In the genomic region with DNA sequence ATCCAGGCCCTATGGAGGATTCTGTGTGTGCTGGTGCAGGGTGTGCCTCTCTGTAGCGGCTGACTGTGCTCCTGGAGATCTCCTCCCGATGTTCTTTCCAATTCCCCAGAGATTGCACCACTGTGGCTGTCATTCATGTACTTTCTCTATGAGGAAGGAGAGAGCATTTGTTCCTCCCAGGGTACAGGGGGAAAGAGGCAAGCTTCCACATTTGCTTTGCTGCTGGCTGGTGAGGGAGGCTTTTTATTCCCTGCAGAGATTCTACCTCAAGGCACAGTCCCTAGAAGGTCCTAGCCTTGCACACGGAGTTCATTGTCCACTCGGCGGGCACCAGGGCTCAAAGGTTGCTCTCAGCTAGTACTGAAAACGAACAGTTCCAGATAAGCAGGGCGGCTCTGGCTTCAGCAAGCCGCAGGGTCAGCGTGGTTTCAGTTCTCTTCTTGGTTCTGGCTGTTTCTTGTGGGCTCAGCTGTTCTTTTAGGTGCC, we compare ENCODE assay signal across 8 mouse cellular contexts. TPM values are rescaled to one million over a fixed set of nuclear protein-coding genes. Genes with fewer than 3 reads are reported as not detected.
A peak's percentile ranks its signal among the peaks of the same experiment; 100 is the strongest.
DNase-seq lines count a peak whose midpoint lies in the region; ATAC-seq and TF ChIP-seq lines count a peak whose summit lies in the region.

No protein-coding gene starts in this region.

- peak overlapping the region; percentile 58; the same call in 1 of the 2 replicates for H3K9ac ChIP-seq in heart, embryonic 13.5 days
- H3K9ac ChIP-seq in hindbrain, embryonic 12.5 days: no peak overlapping the region
- no peak overlapping the region for H3K9ac ChIP-seq in hindbrain, embryonic 11.5 days (ENCODE audit: low read depth, low read length)

- no peaks in the 10 kb centered on the region for H3K36me3 ChIP-seq in spleen, adult 2 months (ENCODE audit: control insufficient read depth, insufficient read depth, low read length)
- no peaks in the 10 kb centered on the region for H3K36me3 ChIP-seq in heart, embryonic 13.5 days
- no peaks in the 10 kb centered on the region for H3K36me3 ChIP-seq in hindbrain, embryonic 12.5 days
- no peaks in the 10 kb centered on the region for H3K36me3 ChIP-seq in hindbrain, embryonic 11.5 days (ENCODE audit: control insufficient read depth, insufficient read depth, low read length)

- WGBS in spleen, adult 2 months: 35% methylated on average over 9 of the region's 9 CpGs
- 26% methylated on average over 9 of the region's 9 CpGs for WGBS in heart, embryonic 13.5 days
- 73% methylated on average over 9 of the region's 9 CpGs for WGBS in hindbrain, embryonic 12.5 days
- 77% methylated on average over 9 of the region's 9 CpGs for WGBS in hindbrain, embryonic 11.5 days

- no peaks in the 10 kb centered on the region for H3K9me3 ChIP-seq in heart, embryonic 13.5 days
- no peaks in the 10 kb centered on the region for H3K9me3 ChIP-seq in hindbrain, embryonic 12.5 days (replicated peaks)
- no peaks in the 10 kb centered on the region for H3K9me3 ChIP-seq in hindbrain, embryonic 11.5 days (ENCODE audit: control insufficient read depth, low read length)

- H3K27ac ChIP-seq in spleen, adult 2 months (ENCODE audit: insufficient read depth, low read length): peak overlapping the region; percentile 31; the same call in 1 of the 2 replicates
- H3K27ac ChIP-seq in heart, embryonic 13.5 days (replicated peaks): no peak overlapping the region
- H3K27ac ChIP-seq in hindbrain, embryonic 12.5 days: no peak overlapping the region
- H3K27ac ChIP-seq in hindbrain, embryonic 11.5 days (ENCODE audit: low read depth, low read length): no peak overlapping the region

- peak overlapping the region; percentile 8 for H3K4me2 ChIP-seq in heart, embryonic 13.5 days
- H3K4me2 ChIP-seq in hindbrain, embryonic 12.5 days (replicated peaks): no peak overlapping the region
- H3K4me2 ChIP-seq in hindbrain, embryonic 11.5 days (replicated peaks; ENCODE audit: low read depth, low read length): no peak overlapping the region

- TF ChIP-seq POLR2A in spleen, adult 2 months (IDR thresholded peaks at IDR 0.05; ENCODE audit: low read depth, low read length): no peak

- intact Hi-C loops in left cerebral cortex, postnatal 4 days (cut with DNase I): no loop called here

- no peaks in the 10 kb centered on the region for H3K4me1 ChIP-seq in spleen, adult 2 months (ENCODE audit: control insufficient read depth, insufficient read depth, insufficient read length)
- peaks cover 23% of the 10 kb centered on the region for H3K4me1 ChIP-seq in heart, embryonic 13.5 days
- no peaks in the 10 kb centered on the region for H3K4me1 ChIP-seq in hindbrain, embryonic 12.5 days
- H3K4me1 ChIP-seq in hindbrain, embryonic 11.5 days (replicated peaks; ENCODE audit: control insufficient read depth, insufficient read depth, low read length): no peaks in the 10 kb centered on the region

- no peak for TF ChIP-seq CTCF in spleen, adult 2 months (IDR thresholded peaks at IDR 0.05; ENCODE audit: extremely low read depth, insufficient read depth, insufficient read length, insufficient replicate concordance)

- peak in 1 of 2 experiments; percentile 19 for DNase-seq in spleen, adult 2 months (ENCODE audit: low read depth in 1 of 2, low spot score in 2 of 2)
- DNase-seq in spleen, adult 12 weeks (ENCODE audit: low spot score): no peak
- peak; percentile 35 for DNase-seq in layer of hippocampus, adult 9-11 months
- no peak for DNase-seq in hindbrain, embryonic 11.5 days (ENCODE audit: low spot score)
- no peak for DNase-seq in left cerebral cortex, postnatal 4 days

- no peaks in the 10 kb centered on the region for H3K27me3 ChIP-seq in spleen, adult 2 months (ENCODE audit: control insufficient read depth, insufficient read depth, low read length)
- H3K27me3 ChIP-seq in heart, embryonic 13.5 days (replicated peaks): no peaks in the 10 kb centered on the region
- H3K27me3 ChIP-seq in hindbrain, embryonic 12.5 days: no peaks in the 10 kb centered on the region
- H3K27me3 ChIP-seq in hindbrain, embryonic 11.5 days (ENCODE audit: control insufficient read depth, insufficient read depth, low read length): no peaks in the 10 kb centered on the region

- no peak for ATAC-seq in heart, embryonic 13.5 days (ENCODE audit: extremely low read depth, insufficient number of reproducible peaks, low FRiP score, low TSS enrichment)
- 0 out of 2 replicates have a peak, but pooled peaks have one; percentile 53 for ATAC-seq in monocyte, adult 5-6 weeks (replicated peaks; ENCODE audit: insufficient number of reproducible peaks, low FRiP score, low TSS enrichment, poor library complexity, severe bottlenecking)
- no peak for ATAC-seq in hindbrain, embryonic 12.5 days (ENCODE audit: low FRiP score)
- no peak for ATAC-seq in hindbrain, embryonic 11.5 days (ENCODE audit: low FRiP score)

- H3K4me3 ChIP-seq in spleen, adult 2 months (ENCODE audit: extremely low read depth, insufficient read depth, insufficient read length): no peak overlapping the region
- H3K4me3 ChIP-seq in heart, embryonic 13.5 days: no peak overlapping the region
- H3K4me3 ChIP-seq in hindbrain, embryonic 12.5 days: no peak overlapping the region
- no peak overlapping the region for H3K4me3 ChIP-seq in hindbrain, embryonic 11.5 days (ENCODE audit: low read depth, low read length)

RNA-seq across cellular contexts. Expression of a gene that starts 28.5 kb away (rescaled TPM):
- polyA plus RNA-seq in spleen, adult 2 months (2012; rRNA removed): 0.49 and 0.52 TPM in 2 replicates
- 6.2 TPM in 2 replicates for polyA plus RNA-seq in heart, embryonic 13.5 days (2015; fragmentation: Nextera tagmentation; extraction: Ambion mirVana)
- total RNA-seq in monocyte, adult 5-6 weeks (2017): not detected in 3 replicates
- polyA plus RNA-seq in hindbrain, embryonic 12.5 days (2016; fragmentation: Nextera tagmentation; extraction: Ambion mirVana): 4.7 and 5.3 TPM in 2 replicates
- 2.4 and 2.5 TPM in 2 replicates for polyA plus RNA-seq in hindbrain, embryonic 11.5 days (2014; fragmentation: Nextera tagmentation; extraction: Ambion mirVana)
- total RNA-seq in left cerebral cortex, postnatal 4 days (2021): 1 to 10 TPM; 4.0 to 5.1 TPM

RNA-seq across cellular contexts. Expression of a gene that starts 47.3 kb away (rescaled TPM):
- 10.0 and 12.4 TPM in 2 replicates for polyA plus RNA-seq in spleen, adult 2 months (2012; rRNA removed)
- polyA plus RNA-seq in heart, embryonic 13.5 days (2015; fragmentation: Nextera tagmentation; extraction: Ambion mirVana): 27.6 and 29.2 TPM in 2 replicates
- total RNA-seq in monocyte, adult 5-6 weeks (2017): 19.8 to 50.6 TPM (median 21.2 TPM) in 3 replicates
- 25.7 and 27.7 TPM in 2 replicates for polyA plus RNA-seq in hindbrain, embryonic 12.5 days (2016; fragmentation: Nextera tagmentation; extraction: Ambion mirVana)
- polyA plus RNA-seq in hindbrain, embryonic 11.5 days (2014; fragmentation: Nextera tagmentation; extraction: Ambion mirVana): 28.2 and 29.0 TPM in 2 replicates
- 10 to 100 TPM; 85.2 to 93.9 TPM for total RNA-seq in left cerebral cortex, postnatal 4 days (2021)
